Mouse (Mus musculus): ENCODE results near the gene Hmgxb4. TPM values are rescaled to one million over a fixed set of nuclear protein-coding genes. Genes with fewer than 3 reads are reported as not detected.

Hmgxb4 gene
- polyA plus RNA-seq, 1 experiment from 2014 or later = 53.1 TPM

- Histone ChIP-seq H3K9me3 (ENCODE audit: control insufficient read depth, low read length) (no peaks in the 10 kb centered on the region), H3K4me3 (replicated peaks; ENCODE audit: low read depth, low read length) (no peak overlapping the region), H3K36me3 (ENCODE audit: control insufficient read depth, insufficient read depth, low read length) (peaks cover 26% of the 10 kb centered on the region), H3K27me3 (ENCODE audit: control insufficient read depth, insufficient read depth, low read length) (no peaks in the 10 kb centered on the region), H3K4me1 (ENCODE audit: control insufficient read depth, insufficient read depth, low read length) (no peaks in the 10 kb centered on the region), H3K27ac (replicated peaks; ENCODE audit: low read depth, low read length) (no peak overlapping the region), H3K4me2 (ENCODE audit: low read length) (no peak overlapping the region), H3K9ac (replicated peaks; ENCODE audit: low read length) (no peak overlapping the region)
- ATAC-seq (ENCODE audit: low FRiP score, low TSS enrichment) (no peak), DNase-seq (no peak)
- 96% methylated on average over 2 of the region's 2 CpGs for WGBS
Observed at GRCm38 (mm10) chr8:75008826-75009225, 15.7 kb downstream of the Hmgxb4 start.

DNA sequence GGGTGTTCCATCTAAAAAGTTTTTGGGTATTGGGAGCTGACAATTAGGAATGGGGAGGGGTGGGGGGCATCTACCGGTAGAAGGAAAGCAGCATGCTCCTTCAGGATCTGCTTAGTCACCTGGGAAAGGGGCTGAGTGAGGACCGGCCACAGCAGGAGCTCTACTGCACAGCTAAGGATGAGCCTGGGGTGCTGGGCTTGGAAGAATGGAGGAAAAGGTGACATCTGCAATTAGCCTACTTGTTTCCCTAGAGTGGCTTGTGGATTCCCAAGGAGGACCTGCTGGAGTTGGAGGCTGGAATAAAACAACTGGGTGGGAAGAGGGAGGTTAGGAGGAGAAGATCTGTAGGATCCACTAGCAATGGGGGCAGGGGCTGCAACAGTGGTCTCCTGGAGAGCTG, 20.4 kb downstream of the Hmgxb4 start:
- Histone ChIP-seq H3K4me2 (ENCODE audit: low read length) (no peak overlapping the region), H3K9ac (replicated peaks; ENCODE audit: low read length) (no peak overlapping the region), H3K27me3 (ENCODE audit: control insufficient read depth, insufficient read depth, low read length) (no peaks in the 10 kb centered on the region), H3K4me3 (replicated peaks; ENCODE audit: low read depth, low read length) (no peak overlapping the region), H3K36me3 (ENCODE audit: control insufficient read depth, insufficient read depth, low read length) (peaks cover 10% of the 10 kb centered on the region), H3K4me1 (ENCODE audit: control insufficient read depth, insufficient read depth, low read length) (no peaks in the 10 kb centered on the region), H3K9me3 (ENCODE audit: control insufficient read depth, low read length) (no peaks in the 10 kb centered on the region), H3K27ac (replicated peaks; ENCODE audit: low read depth, low read length) (no peak overlapping the region)
- DNase-seq (no peak), ATAC-seq (ENCODE audit: low FRiP score, low TSS enrichment) (no peak)
- 58% methylated on average over 2 of the region's 2 CpGs for WGBS

GRCm38 (mm10) chr8:75013964-75014363, 20.8 kb downstream of the Hmgxb4 start:
- no peaks in the 10 kb centered on the region for H3K27me3 ChIP-seq (ENCODE audit: control insufficient read depth, insufficient read depth, low read length)
- H3K4me2 ChIP-seq (ENCODE audit: low read length) = no peak overlapping the region
- peaks cover 13% of the 10 kb centered on the region for H3K36me3 ChIP-seq (ENCODE audit: control insufficient read depth, insufficient read depth, low read length)
- no peaks in the 10 kb centered on the region for H3K4me1 ChIP-seq (ENCODE audit: control insufficient read depth, insufficient read depth, low read length)
- ATAC-seq (ENCODE audit: low FRiP score, low TSS enrichment) = no peak
- no peak overlapping the region for H3K27ac ChIP-seq (replicated peaks; ENCODE audit: low read depth, low read length)
- H3K9me3 ChIP-seq (ENCODE audit: control insufficient read depth, low read length) = no peaks in the 10 kb centered on the region
- no peak for DNase-seq
- H3K4me3 ChIP-seq (replicated peaks; ENCODE audit: low read depth, low read length) = no peak overlapping the region
- no peak overlapping the region for H3K9ac ChIP-seq (replicated peaks; ENCODE audit: low read length)
- 86% methylated on average over 3 of the region's 3 CpGs for WGBS

- 59% methylated on average over 2 of the region's 2 CpGs for WGBS
Observed at GRCm38 (mm10) chr8:75015981-75016380, 22.8 kb downstream of the Hmgxb4 start.

GRCm38 (mm10) chr8:75016422-75016821, 23.3 kb downstream of the Hmgxb4 start:
- no peak for ATAC-seq (ENCODE audit: low FRiP score, low TSS enrichment)
- Histone ChIP-seq H3K4me3 (replicated peaks; ENCODE audit: low read depth, low read length) (no peak overlapping the region), H3K4me1 (ENCODE audit: control insufficient read depth, insufficient read depth, low read length) (no peaks in the 10 kb centered on the region), H3K4me2 (ENCODE audit: low read length) (no peak overlapping the region), H3K27me3 (ENCODE audit: control insufficient read depth, insufficient read depth, low read length) (no peaks in the 10 kb centered on the region), H3K9me3 (ENCODE audit: control insufficient read depth, low read length) (no peaks in the 10 kb centered on the region), H3K36me3 (ENCODE audit: control insufficient read depth, insufficient read depth, low read length) (peaks cover 20% of the 10 kb centered on the region), H3K27ac (replicated peaks; ENCODE audit: low read depth, low read length) (no peak overlapping the region), H3K9ac (replicated peaks; ENCODE audit: low read length) (no peak overlapping the region)
- 91% methylated on average over 1 of the region's 1 CpGs for WGBS
- no peak for DNase-seq

More at GRCm38 (mm10) chr8:75015981-75016380, 22.8 kb downstream of the Hmgxb4 start:
- DNase-seq (no peak), ATAC-seq (ENCODE audit: low FRiP score, low TSS enrichment) (no peak)
- peaks cover 16% of the 10 kb centered on the region for H3K36me3 ChIP-seq (ENCODE audit: control insufficient read depth, insufficient read depth, low read length)
- no peak overlapping the region for H3K9ac ChIP-seq (replicated peaks; ENCODE audit: low read length)
- no peak overlapping the region for H3K4me3 ChIP-seq (replicated peaks; ENCODE audit: low read depth, low read length)
- no peaks in the 10 kb centered on the region for H3K4me1 ChIP-seq (ENCODE audit: control insufficient read depth, insufficient read depth, low read length)
- H3K4me2 ChIP-seq (ENCODE audit: low read length) = no peak overlapping the region
- H3K27me3 ChIP-seq (ENCODE audit: control insufficient read depth, insufficient read depth, low read length) = no peaks in the 10 kb centered on the region
- H3K9me3 ChIP-seq (ENCODE audit: control insufficient read depth, low read length) = no peaks in the 10 kb centered on the region
- no peak overlapping the region for H3K27ac ChIP-seq (replicated peaks; ENCODE audit: low read depth, low read length)

DNA sequence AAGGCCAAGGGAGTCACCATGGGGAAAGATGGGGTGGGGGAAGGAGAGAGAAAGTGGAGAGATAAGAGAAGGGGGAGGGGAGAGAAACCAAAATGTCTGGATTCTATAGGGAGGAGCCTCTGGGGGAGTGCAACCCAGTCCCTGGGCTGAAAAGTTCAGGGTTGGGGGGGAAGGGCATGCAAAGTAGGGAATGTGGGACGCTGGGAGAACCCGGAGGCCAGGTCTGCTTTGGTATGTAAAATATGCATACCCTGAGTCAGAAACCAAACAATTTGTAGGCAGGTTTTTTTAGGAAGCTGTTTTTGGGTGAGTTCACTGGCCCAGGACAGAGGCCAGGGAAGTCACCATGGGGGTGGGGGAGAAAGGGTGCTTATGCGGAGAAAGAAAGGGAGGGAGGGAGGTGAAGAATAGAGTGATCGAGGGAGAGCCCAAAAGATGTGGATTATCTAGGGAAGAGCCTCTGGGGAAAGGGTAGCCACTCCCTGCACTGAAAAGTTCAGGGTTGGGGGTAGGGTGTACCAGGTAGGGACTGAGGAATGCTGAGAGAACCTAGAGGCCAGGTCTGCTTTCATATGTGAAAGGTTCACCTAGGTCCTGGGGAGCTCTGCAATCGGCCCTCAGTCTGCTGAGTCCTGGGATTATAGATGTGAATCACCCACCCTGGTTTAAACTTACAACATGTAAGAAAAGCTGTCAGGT, 25.3 kb downstream of the Hmgxb4 start:
- Histone ChIP-seq H3K4me1 (ENCODE audit: control insufficient read depth, insufficient read depth, low read length) (no peaks in the 10 kb centered on the region), H3K36me3 (ENCODE audit: control insufficient read depth, insufficient read depth, low read length) (peaks cover 40% of the 10 kb centered on the region), H3K4me3 (replicated peaks; ENCODE audit: low read depth, low read length) (no peak overlapping the region), H3K4me2 (ENCODE audit: low read length) (no peak overlapping the region), H3K9ac (replicated peaks; ENCODE audit: low read length) (no peak overlapping the region), H3K27ac (replicated peaks; ENCODE audit: low read depth, low read length) (no peak overlapping the region), H3K9me3 (ENCODE audit: control insufficient read depth, low read length) (no peaks in the 10 kb centered on the region), H3K27me3 (ENCODE audit: control insufficient read depth, insufficient read depth, low read length) (no peaks in the 10 kb centered on the region)
- 38% methylated on average over 5 of the region's 5 CpGs for WGBS
- DNase-seq = no peak
- ATAC-seq (ENCODE audit: low FRiP score, low TSS enrichment) = no peak

- no peaks in the 10 kb centered on the region for H3K4me1 ChIP-seq (ENCODE audit: control insufficient read depth, insufficient read depth, low read length)
- no peaks in the 10 kb centered on the region for H3K27me3 ChIP-seq (ENCODE audit: control insufficient read depth, insufficient read depth, low read length)
- no peak overlapping the region for H3K4me2 ChIP-seq (ENCODE audit: low read length)
- 96% methylated on average over 3 of the region's 3 CpGs for WGBS
- no peak overlapping the region for H3K4me3 ChIP-seq (replicated peaks; ENCODE audit: low read depth, low read length)
- peaks cover 78% of the 10 kb centered on the region for H3K36me3 ChIP-seq (ENCODE audit: control insufficient read depth, insufficient read depth, low read length)
- no peak for ATAC-seq (ENCODE audit: low FRiP score, low TSS enrichment)
- H3K27ac ChIP-seq (replicated peaks; ENCODE audit: low read depth, low read length) = no peak overlapping the region
- DNase-seq = no peak
- H3K9me3 ChIP-seq (ENCODE audit: control insufficient read depth, low read length) = no peaks in the 10 kb centered on the region
- H3K9ac ChIP-seq (replicated peaks; ENCODE audit: low read length) = no peak overlapping the region
Observed at GRCm38 (mm10) chr8:75023660-75024316, 30.6 kb downstream of the Hmgxb4 start.

DNA sequence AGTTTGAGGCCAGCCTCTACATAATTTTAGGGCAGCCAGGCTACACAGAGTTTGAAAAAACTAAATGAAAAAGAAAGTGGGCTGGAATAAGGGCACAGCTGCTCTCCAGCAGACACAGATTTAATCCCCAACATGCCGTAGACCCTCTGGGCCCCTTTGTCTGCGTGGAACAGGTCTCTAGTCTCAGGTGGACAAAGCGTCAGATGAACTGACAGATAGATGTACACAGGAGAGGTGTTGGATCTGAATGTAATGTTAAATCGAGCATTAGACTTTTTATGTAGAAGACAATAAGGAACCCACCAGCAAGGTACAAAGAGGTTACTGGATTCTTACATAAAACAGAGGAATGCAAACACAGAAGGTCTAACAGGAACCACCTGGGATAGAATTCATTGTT, 32.7 kb downstream of the Hmgxb4 start:
- Histone ChIP-seq H3K4me2 (ENCODE audit: low read length) (no peak overlapping the region), H3K27ac (replicated peaks; ENCODE audit: low read depth, low read length) (no peak overlapping the region), H3K4me1 (ENCODE audit: control insufficient read depth, insufficient read depth, low read length) (no peaks in the 10 kb centered on the region), H3K9me3 (ENCODE audit: control insufficient read depth, low read length) (no peaks in the 10 kb centered on the region), H3K36me3 (ENCODE audit: control insufficient read depth, insufficient read depth, low read length) (peaks cover 86% of the 10 kb centered on the region), H3K4me3 (replicated peaks; ENCODE audit: low read depth, low read length) (no peak overlapping the region), H3K9ac (replicated peaks; ENCODE audit: low read length) (no peak overlapping the region), H3K27me3 (ENCODE audit: control insufficient read depth, insufficient read depth, low read length) (no peaks in the 10 kb centered on the region)
- 89% methylated on average over 4 of the region's 4 CpGs for WGBS
- DNase-seq (no peak), ATAC-seq (ENCODE audit: low FRiP score, low TSS enrichment) (no peak)

DNA sequence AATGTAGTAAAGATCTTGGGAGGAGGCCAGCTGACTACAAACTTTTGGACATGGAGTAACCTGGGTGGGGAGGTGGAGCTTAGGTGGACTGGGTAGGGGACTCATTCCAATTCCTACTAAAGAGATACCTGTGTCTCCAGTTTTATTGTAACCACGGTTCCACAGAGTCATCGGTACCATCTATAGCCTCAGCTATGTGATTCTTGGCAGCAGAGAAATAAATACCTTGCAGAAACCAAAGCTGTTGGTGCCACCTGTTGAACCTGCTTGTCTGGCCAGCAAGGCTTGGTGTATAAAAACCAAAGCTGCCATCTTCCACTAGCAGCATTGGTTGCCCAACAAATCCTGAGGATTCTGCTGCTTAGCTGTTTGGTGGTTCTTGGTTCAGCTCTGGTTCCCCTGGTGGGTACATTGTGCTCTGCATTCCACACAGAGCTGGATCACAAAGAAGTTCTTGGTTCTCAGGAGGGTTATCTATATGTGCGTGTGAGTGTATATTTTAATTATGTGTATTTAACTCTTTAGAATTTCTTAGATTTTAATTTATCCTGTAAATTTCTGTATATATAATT, 37.4 kb downstream of the Hmgxb4 start:
- 98% methylated on average over 3 of the region's 3 CpGs for WGBS
- Histone ChIP-seq H3K27me3 (ENCODE audit: control insufficient read depth, insufficient read depth, low read length) (no peaks in the 10 kb centered on the region), H3K36me3 (ENCODE audit: control insufficient read depth, insufficient read depth, low read length) (peaks cover 43% of the 10 kb centered on the region), H3K9me3 (ENCODE audit: control insufficient read depth, low read length) (no peaks in the 10 kb centered on the region), H3K4me3 (replicated peaks; ENCODE audit: low read depth, low read length) (no peak overlapping the region), H3K9ac (replicated peaks; ENCODE audit: low read length) (no peak overlapping the region), H3K4me2 (ENCODE audit: low read length) (no peak overlapping the region), H3K4me1 (ENCODE audit: control insufficient read depth, insufficient read depth, low read length) (peaks cover 9% of the 10 kb centered on the region), H3K27ac (replicated peaks; ENCODE audit: low read depth, low read length) (no peak overlapping the region)
- no peak for DNase-seq
- no peak for ATAC-seq (ENCODE audit: low FRiP score, low TSS enrichment)
